Mouse (Mus musculus) retina, embryonic 14.5 days (tissue): ENCODE measurements at regions not wholly inside any gene's neighbourhood (a gene's known extent, or its start where the extent isn't known, plus 50 kb on each side); places are given as distances from the start of the nearest gene placed in this dataset.

ENCODE experiments used
- DNase-seq: peaks from one replicate; pipeline ENCODE4 v3.0.0-alpha.2; 2015; ENCODE audit warnings: low spot score

GRCm38 (mm10) chr1:67640353-67640752, 517.5 kb downstream of the Cps1 start:
- DNase-seq, result peak; percentile 85

DNA sequence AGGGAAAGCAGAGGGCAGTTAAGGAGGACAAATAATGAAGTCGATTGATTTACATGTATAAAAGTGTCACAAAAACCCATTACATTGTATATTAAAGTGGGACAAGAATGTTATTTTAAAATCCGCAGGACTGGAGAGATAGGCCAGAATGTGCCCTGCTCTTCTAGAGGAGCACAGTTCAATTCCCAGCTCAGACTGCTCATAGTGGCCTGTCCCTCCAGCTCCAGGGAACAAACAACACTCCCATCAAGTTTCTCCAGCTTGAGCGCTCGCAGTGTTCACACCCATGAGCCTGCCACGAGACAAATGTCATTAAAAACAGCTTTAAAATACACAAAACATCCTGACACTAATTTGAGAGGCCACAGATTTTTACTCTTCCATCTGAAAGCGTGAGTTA, 517.9 kb downstream of the Cps1 start:
- DNase-seq, result peak; percentile 4

DNA sequence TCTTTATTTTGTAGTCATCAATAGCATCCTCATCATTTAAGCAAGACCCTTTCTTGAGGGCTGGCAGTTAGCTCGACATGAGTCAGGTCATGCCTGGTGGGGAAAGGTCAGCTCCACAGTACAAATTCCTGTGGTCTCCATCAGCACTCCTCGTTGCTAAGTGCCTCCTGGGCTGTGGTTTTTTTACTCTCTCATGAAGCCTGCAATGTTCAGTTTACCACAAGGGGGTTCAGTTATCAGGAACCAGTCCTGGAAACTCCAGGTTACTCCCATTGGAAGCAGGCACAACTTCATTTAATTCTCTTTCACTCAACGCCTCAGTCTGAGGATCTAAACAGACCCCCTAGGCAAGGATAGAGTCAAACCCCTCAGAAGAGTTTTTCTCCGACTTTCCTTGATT, 520.8 kb downstream of the Cps1 start:
- DNase-seq, result peak; percentile 33
